Mouse (Mus musculus): Measurements from ENCODE around the gene Magi1. TPM values are rescaled to one million over a fixed set of nuclear protein-coding genes. Genes with fewer than 3 reads are reported as not detected.

The Magi1 gene
- total RNA-seq, 2 experiments from 2014 or later: 13.9 to 18.5 TPM

DNA sequence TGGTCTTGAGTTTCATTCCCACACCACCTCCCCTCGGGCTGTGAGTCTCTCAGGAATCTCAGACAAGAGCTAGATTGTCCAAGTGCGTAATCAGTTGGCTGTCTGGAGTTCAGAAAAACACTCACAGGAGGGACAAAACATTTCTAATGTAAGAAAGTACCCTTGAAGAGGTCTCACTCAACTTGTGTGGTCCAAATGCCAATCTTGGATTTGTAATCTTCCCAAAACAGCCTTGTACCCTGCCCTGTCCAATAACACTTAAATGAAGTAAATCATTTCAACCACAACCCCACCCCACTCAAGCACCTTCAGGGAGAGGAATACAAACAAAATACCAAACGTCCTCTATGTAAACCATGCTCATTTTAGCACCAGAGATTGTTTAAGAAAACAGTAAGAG is 82.8 kb downstream of the Magi1 start:
- no peak for DNase-seq

GRCm38 (mm10) chr6:94199696-94200095 is 84.0 kb downstream of the Magi1 start:
- no peak for DNase-seq

GRCm38 (mm10) chr6:94197831-94198230 is 85.9 kb downstream of the Magi1 start:
- DNase-seq: no peak

- DNase-seq: no peak
Measured at GRCm38 (mm10) chr6:94195303-94195911, 88.3 kb downstream of the Magi1 start.

DNA sequence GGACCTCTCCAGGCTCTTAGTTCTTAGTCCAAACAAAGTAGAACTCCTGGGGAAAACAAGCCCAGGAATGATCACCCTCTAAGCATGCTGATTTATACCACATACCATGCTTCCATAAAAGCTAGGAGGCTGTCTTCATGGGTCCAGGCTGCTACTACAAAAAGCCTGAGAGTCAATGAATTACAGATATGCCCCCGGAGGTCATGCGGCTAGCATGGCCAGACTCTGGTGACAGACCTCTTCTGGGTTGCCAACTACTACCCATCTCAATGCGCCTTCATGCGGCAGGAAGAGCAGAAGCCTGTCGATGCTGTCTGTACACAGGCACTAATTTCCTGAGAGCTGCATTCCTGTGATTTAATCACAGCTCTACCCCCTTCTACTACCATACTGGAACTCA is 92.9 kb downstream of the Magi1 start:
- no peak for DNase-seq

GRCm38 (mm10) chr6:94189379-94189778 is 94.3 kb downstream of the Magi1 start:
- DNase-seq: no peak

- peak; percentile 45 to 73 for DNase-seq
Measured at GRCm38 (mm10) chr6:94186628-94187319, 96.9 kb downstream of the Magi1 start.

GRCm38 (mm10) chr6:94184268-94184667 is 99.4 kb downstream of the Magi1 start:
- DNase-seq: no peak

DNA sequence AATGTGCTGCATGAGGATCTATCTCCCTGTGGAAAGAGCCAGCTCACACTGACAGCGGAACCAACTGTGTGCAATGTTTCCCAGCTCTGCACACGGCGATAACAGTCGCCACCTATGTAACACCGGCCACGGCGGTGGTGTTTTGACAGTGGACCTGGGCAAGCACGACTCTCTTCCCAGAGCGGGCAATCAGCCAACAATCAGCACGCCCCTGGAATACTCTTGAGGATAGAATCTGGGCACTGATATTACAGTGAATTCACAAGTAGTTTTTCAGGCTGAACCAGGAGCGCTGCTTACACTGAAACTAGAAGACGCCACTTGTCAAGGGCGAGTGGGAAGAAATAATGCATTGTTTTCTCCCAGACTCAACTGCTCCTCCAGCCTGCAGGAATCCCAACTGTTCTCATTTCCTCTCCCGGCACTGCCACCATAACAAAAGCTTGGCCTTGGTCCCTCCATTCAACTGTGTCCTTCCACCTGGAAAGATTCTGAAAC is 100.3 kb downstream of the Magi1 start:
- peak; percentile 56 to 74 for DNase-seq

DNA sequence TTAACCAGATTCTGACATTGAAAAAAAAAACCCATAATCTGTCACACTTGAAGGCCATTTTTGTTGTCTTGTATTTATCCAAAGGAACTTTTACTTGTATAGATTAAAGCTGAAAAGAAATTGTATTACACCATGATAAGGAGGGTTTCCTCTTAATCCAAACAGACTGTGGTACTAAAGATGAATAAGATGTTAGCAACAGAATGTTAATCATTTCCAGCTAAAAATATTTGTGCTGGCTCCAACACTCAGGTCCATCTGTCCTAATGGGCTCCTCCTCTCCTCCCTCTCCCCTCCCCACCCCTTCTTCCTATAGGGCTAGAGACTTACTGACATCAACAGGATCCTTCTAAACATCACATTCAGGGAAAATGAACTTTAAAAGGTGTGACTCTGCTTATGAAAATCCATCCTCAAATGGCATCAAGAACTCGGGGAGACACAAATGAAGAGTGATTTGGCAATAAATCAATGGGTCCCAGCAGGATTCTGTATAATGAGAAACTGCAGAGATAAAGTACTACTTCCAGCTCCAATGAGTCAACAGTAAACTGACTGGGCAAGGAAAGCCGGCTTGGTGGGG is 102.0 kb downstream of the Magi1 start:
- DNase-seq: no peak

GRCm38 (mm10) chr6:94180331-94181150 is 103.2 kb downstream of the Magi1 start:
- no peak for DNase-seq

DNA sequence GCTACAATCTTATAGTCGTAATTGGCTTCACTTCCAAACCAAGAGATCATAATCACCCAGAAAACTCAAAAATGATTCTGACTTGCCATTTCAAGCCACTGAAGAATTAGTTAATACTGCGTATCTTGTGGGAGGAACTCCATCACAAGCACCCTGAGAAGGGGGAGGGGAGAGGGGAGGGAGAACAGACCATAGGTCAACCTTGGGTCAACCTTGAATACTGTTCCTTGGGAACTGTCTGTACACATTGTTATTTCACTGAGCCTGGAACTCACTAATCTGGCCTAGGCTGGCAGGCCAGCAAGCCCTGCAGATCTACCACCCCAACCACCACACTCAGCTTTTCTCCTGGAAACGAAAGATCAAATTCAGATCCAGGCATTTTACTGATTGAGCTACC is 106.2 kb downstream of the Magi1 start:
- no peak for DNase-seq

GRCm38 (mm10) chr6:94176705-94177104 is 107.0 kb downstream of the Magi1 start:
- DNase-seq: peak in 1 of 2 experiments; percentile 64

DNA sequence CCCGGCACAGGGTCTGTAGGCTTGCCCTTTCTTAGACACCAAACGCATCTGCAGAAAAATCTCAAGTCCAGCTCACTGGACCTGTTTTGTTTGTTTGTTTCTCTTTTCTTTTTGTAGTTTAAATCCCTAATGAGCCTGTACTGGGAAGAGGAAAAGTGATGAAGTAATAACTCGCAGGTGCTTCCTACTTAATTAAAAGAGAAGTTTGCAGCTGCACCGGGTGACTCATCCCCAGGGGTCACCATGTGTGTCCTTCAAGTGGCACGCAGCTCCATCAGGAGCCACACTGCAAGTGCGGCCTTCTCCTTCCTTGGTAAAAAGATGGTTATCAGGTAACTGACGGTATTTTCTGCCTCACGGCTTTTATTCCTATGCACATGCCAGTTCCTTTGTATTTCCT is 112.5 kb downstream of the Magi1 start:
- peak in 1 of 2 experiments; percentile 58 for DNase-seq

DNA sequence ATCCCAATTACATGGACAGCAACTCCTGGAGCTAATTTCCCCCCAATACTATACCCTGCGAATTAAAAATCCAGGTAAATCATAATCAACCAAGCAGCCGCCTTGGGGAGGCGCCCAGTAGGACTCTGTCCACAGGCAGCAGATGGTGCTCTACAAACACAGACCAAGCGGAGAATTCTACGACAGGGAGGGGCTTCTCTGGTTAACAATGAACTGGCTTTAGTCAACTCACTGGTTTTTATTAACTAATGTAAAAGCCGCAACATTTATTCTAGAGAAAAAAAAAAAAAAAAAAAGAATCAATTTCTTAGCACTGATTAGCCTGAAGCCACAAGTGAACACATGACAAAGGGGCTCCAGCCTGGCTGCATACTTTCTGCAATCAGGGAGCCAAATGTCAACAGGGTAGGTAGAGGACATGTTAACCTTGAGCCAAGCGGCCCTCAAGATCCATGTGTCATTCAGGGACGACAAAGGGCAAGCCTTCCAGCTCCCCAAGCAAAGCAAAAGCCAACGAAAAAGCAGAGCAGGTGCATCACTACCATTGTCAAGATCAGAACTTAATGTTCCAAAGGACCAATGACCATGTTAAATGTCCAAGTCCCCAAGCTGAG is 114.0 kb downstream of the Magi1 start:
- no peak for DNase-seq

- peak in 1 of 2 experiments; percentile 51 for DNase-seq
Measured at GRCm38 (mm10) chr6:94165951-94166350, 117.8 kb downstream of the Magi1 start.

DNA sequence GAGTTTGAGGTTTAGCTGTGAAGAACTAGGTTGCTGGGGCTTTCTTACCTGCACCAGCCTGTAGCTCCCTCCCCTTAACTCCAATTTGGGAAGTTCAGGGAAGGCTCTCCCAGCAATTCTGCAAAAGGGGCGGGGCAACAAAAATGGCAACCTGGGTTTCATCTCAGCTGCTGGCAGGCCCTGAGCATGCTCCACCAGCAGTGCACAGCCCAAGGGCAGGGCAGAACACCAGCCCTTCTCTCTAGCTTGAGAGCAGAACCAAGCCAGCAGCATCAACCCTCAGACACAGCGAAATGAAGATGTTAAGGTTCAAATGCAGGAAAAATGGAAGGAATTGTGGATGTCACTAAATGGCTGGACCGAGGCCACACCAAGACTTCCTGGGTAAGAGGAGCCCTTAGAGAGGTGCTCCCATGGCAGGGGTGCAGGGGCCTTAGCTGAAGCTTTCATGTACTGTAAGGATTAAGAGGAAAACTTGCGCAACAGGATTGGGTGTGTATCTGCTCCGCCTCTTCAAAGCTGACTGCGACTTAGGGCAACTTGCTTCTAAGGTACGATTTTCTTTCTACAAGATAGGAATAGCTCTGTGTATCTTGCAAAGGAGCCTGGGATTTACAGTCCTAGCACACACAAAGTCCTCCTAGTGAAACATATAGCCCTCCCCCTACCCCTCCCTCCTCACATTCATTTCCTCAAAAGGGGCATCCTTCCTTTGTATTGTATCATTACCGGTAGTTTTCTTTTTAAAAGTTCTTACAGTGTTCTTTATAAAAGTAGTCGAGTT is 118.8 kb downstream of the Magi1 start:
- no peak for DNase-seq

DNA sequence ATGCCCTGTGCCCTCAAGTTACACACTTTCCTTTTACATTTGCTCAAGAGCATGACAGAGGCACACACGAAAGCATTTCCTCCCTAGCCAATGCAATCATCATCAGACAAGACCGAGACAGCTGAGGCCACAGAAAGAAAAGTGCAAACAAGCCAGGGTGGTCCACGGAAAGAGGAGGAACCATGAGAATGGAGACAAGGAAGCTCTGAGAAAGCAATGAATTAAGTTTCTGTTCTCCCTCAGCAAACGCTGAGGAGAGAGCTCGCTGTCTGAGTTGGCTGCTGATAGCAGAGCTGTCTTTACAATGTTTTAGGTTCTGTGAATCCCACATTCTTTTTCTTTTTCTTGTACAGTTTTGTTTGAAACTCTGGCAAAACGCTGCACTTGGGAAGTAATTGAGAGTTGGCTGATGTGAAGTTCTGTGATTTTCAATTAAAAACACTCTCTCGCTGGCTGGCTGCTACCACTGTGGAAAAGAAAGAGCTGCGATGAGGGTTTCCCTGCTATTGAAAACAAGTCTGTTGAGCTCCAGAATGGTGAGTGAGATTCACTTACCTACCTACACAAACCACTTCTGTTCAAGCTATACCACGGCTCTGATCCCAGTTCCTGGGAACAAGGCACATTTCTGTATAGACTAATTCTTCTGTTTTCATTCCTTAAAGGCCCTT is 120.3 kb downstream of the Magi1 start:
- DNase-seq: no peak

DNA sequence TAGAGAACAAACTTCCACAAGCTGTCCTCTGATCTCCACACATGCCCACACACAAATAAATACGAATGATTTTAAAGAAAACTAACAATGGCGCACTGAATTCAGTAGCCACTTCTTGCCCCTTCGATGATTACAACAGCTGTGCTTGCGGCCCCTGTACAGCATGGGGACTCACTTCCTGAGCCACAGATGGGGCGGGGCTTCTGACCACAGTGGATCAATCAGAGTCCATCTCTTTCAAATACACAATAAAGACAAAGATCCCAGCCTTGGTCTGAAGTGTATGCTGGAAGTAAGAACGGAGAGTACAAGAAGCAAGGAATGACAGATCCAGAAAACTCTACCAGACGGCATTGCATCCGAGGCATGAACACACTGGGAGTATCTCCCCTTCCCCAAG is 120.8 kb downstream of the Magi1 start:
- no peak for DNase-seq

DNA sequence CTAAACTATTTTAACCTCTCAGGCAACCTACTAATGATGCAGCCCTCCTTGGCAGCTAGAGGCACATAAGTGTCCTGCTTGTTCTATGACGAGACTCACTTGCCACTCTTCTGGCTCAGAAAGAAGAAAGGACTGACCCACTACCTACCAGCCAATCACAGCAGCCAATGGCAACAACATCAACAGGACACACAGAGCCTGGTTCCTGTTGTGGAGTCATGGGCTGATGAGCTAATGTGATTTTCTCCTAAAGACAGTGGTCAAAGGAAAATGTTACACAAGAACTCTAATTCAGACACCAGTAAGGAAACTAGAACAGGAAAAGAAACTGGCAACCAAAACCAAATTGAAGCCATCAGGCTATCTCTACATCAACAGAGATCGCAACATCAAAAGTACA is 124.5 kb downstream of the Magi1 start:
- DNase-seq: peak in 1 of 2 experiments; percentile 39
